Mouse (Mus musculus): Measurements from ENCODE around the gene Med23.

- TF ChIP-seq CTCF (IDR thresholded peaks at IDR 0.05; ENCODE audit: low read depth) (no peak), EP300 (IDR thresholded peaks at IDR 0.05; ENCODE audit: low read depth) (no peak)
These were observed 41.4 kb downstream of the Med23 start for GRCm38 (mm10) chr10:24911199-24911598.
